Mouse (Mus musculus): ENCODE results near the gene Akap2. TPM values are rescaled to one million over a fixed set of nuclear protein-coding genes. Genes with fewer than 3 reads are reported as not detected.

Akap2 gene
- polyA plus RNA-seq, 1 experiment from 2014 or later = 17.7 TPM

- Histone ChIP-seq H3K9ac (no peak overlapping the region), H3K4me2 (no peak overlapping the region), H3K9me3 (no peaks in the 10 kb centered on the region), H3K27me3 (no peaks in the 10 kb centered on the region), H3K36me3 (no peaks in the 10 kb centered on the region), H3K4me3 (no peak overlapping the region), H3K4me1 (replicated peaks) (peaks cover 28% of the 10 kb centered on the region), H3K27ac (peak overlapping the region; percentile 8; the same call in 1 of the 2 replicates)
- no peak for ATAC-seq (ENCODE audit: low FRiP score)
- 55% methylated on average over 7 of the region's 7 CpGs for WGBS
Measured at GRCm38 (mm10) chr4:57832318-57832717, 114.9 kb downstream of the Akap2 start.

DNA sequence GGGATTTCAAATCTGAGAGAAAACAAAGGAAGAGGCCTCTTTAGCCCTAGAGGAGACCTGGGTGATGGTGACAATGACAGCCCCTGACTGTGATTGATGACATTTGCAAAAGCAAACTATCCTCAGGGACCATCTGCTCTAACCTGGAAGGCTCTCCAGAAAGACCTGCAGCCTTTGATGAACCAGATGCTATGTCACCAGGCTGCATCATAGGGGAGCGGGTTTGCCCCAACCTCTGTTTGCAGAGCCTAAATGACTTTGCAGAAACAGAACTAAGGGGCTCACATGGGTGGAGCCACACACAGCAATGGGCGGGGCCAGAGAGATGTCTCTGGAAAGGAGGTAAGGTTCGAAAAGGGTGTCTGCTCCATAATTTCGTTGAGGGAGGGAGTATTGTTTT is 115.6 kb downstream of the Akap2 start:
- WGBS = 61% methylated on average over 4 of the region's 4 CpGs
- Histone ChIP-seq H3K4me1 (replicated peaks) (peaks cover 28% of the 10 kb centered on the region), H3K4me2 (no peak overlapping the region), H3K9me3 (no peaks in the 10 kb centered on the region), H3K27ac (no peak overlapping the region), H3K9ac (no peak overlapping the region), H3K27me3 (no peaks in the 10 kb centered on the region), H3K4me3 (no peak overlapping the region), H3K36me3 (no peaks in the 10 kb centered on the region)
- peak; percentile 53 for ATAC-seq (ENCODE audit: low FRiP score)

GRCm38 (mm10) chr4:57834141-57834540 is 116.7 kb downstream of the Akap2 start:
- WGBS = 75% methylated on average over 4 of the region's 4 CpGs
- H3K9ac ChIP-seq = no peak overlapping the region
- no peak overlapping the region for H3K27ac ChIP-seq
- no peaks in the 10 kb centered on the region for H3K9me3 ChIP-seq
- H3K36me3 ChIP-seq = no peaks in the 10 kb centered on the region
- H3K27me3 ChIP-seq = no peaks in the 10 kb centered on the region
- no peak for ATAC-seq (ENCODE audit: low FRiP score)
- H3K4me3 ChIP-seq = no peak overlapping the region
- no peak overlapping the region for H3K4me2 ChIP-seq
- H3K4me1 ChIP-seq (replicated peaks) = peaks cover 28% of the 10 kb centered on the region

- H3K9me3 ChIP-seq = no peaks in the 10 kb centered on the region
- H3K4me1 ChIP-seq (replicated peaks) = peaks cover 14% of the 10 kb centered on the region
- no peak overlapping the region for H3K27ac ChIP-seq
- WGBS = 77% methylated on average over 9 of the region's 9 CpGs
- no peaks in the 10 kb centered on the region for H3K36me3 ChIP-seq
- H3K9ac ChIP-seq = no peak overlapping the region
- H3K27me3 ChIP-seq = no peaks in the 10 kb centered on the region
- H3K4me2 ChIP-seq = no peak overlapping the region
- ATAC-seq (ENCODE audit: low FRiP score) = no peak
- H3K4me3 ChIP-seq = no peak overlapping the region
Measured at GRCm38 (mm10) chr4:57837089-57837488, 119.6 kb downstream of the Akap2 start.

DNA sequence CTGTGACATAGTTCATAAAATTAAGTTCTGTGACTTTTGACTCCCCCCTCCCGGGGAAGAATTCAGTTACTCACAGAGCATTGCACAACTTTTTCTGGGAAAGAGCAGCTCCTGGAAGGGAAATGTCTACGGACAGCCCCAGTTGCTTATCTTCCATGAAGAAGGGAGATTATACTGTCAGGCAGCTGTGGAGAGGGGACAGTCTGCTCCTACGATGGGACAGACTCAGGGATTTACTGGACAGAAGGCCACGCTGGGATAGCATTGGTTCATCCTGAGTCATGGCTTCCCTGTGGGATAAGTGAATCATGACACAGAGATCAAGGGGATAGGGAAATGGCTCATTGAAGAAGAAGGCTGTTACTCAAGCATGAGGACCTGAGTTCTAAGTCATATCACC is 121.9 kb downstream of the Akap2 start:
- peaks cover 4% of the 10 kb centered on the region for H3K4me1 ChIP-seq (replicated peaks)
- no peak for ATAC-seq (ENCODE audit: low FRiP score)
- no peaks in the 10 kb centered on the region for H3K27me3 ChIP-seq
- H3K4me2 ChIP-seq = no peak overlapping the region
- H3K27ac ChIP-seq = no peak overlapping the region
- H3K36me3 ChIP-seq = no peaks in the 10 kb centered on the region
- H3K9me3 ChIP-seq = no peaks in the 10 kb centered on the region
- WGBS = 89% methylated on average over 4 of the region's 4 CpGs
- no peak overlapping the region for H3K4me3 ChIP-seq
- no peak overlapping the region for H3K9ac ChIP-seq

GRCm38 (mm10) chr4:57841911-57842310 is 124.5 kb downstream of the Akap2 start:
- H3K27ac ChIP-seq = no peak overlapping the region
- H3K27me3 ChIP-seq = no peaks in the 10 kb centered on the region
- H3K9me3 ChIP-seq = no peaks in the 10 kb centered on the region
- no peak overlapping the region for H3K4me3 ChIP-seq
- no peak overlapping the region for H3K4me2 ChIP-seq
- peaks cover 23% of the 10 kb centered on the region for H3K4me1 ChIP-seq (replicated peaks)
- H3K36me3 ChIP-seq = no peaks in the 10 kb centered on the region
- no peak for ATAC-seq (ENCODE audit: low FRiP score)
- H3K9ac ChIP-seq = no peak overlapping the region
- WGBS = 10% methylated on average over 1 of the region's 1 CpGs

DNA sequence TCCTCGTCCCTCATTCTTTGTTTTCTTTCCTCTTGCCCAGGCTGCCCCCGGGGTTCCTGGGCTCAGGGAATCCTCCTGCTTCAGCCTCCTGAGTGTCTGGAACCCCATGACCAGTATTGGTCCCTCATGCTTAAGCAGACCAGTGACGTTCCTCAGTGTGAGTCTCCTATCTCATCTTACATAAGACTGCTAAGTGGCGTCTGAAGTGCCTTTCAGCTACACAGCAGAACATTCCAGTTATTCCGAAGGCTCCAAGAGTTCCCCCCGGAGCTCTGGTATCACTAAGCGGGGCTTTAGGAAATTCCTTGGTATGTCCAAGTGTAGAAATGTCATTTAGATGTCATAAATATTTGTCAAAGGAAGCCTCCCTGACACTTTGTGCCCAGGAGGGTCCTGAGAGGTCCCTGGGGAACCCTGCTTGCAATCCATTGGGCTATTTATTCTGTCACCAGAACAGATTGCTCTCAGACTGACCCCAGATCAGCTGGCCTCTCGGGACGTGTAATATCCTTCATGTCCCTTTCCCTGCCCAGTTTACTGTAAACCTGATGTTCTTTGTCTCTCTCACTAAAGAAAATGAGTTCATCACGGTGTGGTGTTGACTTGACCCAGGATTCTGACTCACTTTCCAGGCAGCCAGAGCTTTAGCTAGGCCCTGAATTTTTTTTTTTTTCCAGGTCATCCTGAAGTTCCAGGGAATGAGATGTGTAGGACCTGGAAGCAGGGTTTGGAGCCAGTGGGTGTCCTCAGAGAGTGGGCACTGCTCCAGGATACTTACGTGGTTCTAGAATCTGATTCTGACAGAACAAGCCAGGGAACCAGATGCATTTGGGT is 125.2 kb downstream of the Akap2 start:
- Histone ChIP-seq H3K4me1 (replicated peaks) (peaks cover 31% of the 10 kb centered on the region), H3K4me2 (no peak overlapping the region), H3K9me3 (no peaks in the 10 kb centered on the region), H3K27me3 (no peaks in the 10 kb centered on the region), H3K27ac (no peak overlapping the region), H3K36me3 (no peaks in the 10 kb centered on the region), H3K4me3 (no peak overlapping the region), H3K9ac (no peak overlapping the region)
- 73% methylated on average over 11 of the region's 11 CpGs for WGBS
- no peak for ATAC-seq (ENCODE audit: low FRiP score)

DNA sequence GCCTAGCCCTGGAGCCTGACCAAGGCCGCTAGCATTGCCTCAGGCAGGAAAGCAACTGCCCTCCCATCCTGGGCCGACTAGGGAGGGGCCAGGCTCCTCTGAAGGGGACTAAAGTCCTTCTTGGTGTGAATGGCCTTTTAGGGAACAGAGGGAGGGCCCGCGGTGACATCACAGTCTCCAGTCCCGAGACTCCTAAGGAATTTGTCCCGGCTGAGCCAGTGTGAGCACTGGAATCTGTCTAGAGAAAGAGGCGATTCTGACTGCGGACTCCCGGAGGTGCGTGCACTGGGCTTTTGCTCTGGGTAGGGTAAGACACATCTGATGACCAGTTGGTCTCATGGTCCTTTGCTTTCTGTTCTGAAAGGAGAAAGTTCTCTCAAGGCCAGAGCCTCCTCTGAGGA is 127.6 kb downstream of the Akap2 start:
- Histone ChIP-seq H3K4me3 (peak overlapping the region; percentile 24), H3K4me1 (replicated peaks) (peaks cover 36% of the 10 kb centered on the region), H3K27ac (peak overlapping the region; percentile 82), H3K36me3 (no peaks in the 10 kb centered on the region), H3K9me3 (no peaks in the 10 kb centered on the region), H3K4me2 (peak overlapping the region; percentile 43), H3K9ac (peak overlapping the region; percentile 40), H3K27me3 (no peaks in the 10 kb centered on the region)
- 3% methylated on average over 10 of the region's 10 CpGs for WGBS
- peak; percentile 62 for ATAC-seq (ENCODE audit: low FRiP score)

DNA sequence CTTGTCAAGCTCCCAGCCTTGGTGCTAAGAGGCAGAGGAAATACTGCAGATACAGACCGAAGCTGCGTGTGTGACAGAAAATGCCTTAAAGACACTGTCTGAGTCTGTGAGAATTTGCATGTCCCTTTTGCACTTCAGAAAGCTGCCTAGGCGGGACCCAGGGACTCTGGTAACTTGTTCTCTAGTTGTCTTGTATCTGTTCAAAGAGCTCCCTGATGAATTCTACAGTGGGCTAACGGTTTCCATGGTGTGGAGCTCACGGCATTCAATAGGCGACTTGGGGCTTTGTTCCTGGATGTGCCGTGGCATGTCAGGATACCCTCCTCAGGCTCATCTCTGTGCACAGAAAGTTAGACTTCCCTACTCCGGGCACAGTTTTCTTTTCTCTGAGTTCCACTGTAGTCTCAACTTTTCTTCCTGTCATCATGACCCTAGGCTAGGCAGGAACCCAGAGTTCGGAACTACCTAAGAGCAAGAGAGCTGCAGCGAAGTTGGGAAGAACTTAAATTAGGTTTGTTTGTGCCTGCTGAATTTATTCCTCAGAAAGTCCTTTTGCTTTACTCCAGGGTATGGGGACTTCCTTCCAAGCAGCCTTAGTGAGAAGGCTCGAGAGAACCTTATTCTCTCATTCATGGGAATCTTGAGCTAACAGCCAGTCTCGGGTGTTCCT is 128.2 kb downstream of the Akap2 start:
- Histone ChIP-seq H3K4me3 (peak overlapping the region; percentile 24), H3K27ac (peak overlapping the region; percentile 82), H3K4me2 (peak overlapping the region; percentile 43), H3K9me3 (no peaks in the 10 kb centered on the region), H3K9ac (peak overlapping the region; percentile 40), H3K27me3 (no peaks in the 10 kb centered on the region), H3K4me1 (replicated peaks) (peaks cover 36% of the 10 kb centered on the region), H3K36me3 (no peaks in the 10 kb centered on the region)
- ATAC-seq (ENCODE audit: low FRiP score) = peak; percentile 18
- 9% methylated on average over 12 of the region's 12 CpGs for WGBS

DNA sequence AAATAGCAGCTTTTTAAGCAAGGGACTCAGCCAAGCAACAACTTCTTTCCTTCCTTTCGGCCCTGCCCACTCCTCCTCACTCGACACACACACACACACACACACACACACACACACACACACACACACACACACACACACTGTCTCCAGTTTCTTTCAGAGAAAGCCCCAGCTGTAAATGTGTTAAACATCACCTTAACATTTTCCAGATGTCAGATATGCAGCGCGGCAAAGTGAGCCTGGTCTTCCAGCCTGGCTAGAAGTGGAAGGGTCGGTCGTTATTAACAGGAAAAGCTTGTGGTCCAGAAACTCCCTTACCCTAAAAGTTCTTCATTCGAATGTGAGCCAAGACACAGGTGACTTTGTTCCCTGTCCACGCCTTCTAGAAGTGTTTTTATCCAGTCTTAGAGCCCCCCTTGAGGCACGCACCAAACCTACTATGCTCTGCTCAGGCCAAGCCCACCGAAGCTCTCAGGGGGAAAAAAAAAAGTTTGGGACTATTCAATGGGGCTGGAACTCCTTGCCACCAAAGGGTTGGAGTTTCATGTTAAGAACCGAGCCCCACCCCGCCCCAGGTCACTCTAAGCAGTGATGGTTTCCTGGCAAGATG is 129.0 kb downstream of the Akap2 start:
- no peak for ATAC-seq (ENCODE audit: low FRiP score)
- Histone ChIP-seq H3K4me3 (peak overlapping the region; percentile 24; the same call in 1 of the 2 replicates), H3K27me3 (no peaks in the 10 kb centered on the region), H3K4me2 (peak overlapping the region; percentile 43), H3K27ac (peak overlapping the region; percentile 82), H3K9me3 (no peaks in the 10 kb centered on the region), H3K4me1 (replicated peaks) (peaks cover 38% of the 10 kb centered on the region), H3K9ac (0 out of 2 replicates have a peak overlapping the region, but pooled peaks have one; percentile 40), H3K36me3 (no peaks in the 10 kb centered on the region)
- WGBS = 43% methylated on average over 11 of the region's 12 CpGs

GRCm38 (mm10) chr4:57846991-57847422 is 129.6 kb downstream of the Akap2 start:
- WGBS = 27% methylated on average over 8 of the region's 8 CpGs

GRCm38 (mm10) chr4:57847676-57848075 is 130.2 kb downstream of the Akap2 start:
- WGBS = 90% methylated on average over 3 of the region's 3 CpGs
- no peaks in the 10 kb centered on the region for H3K9me3 ChIP-seq
- peak overlapping the region; percentile 82 for H3K27ac ChIP-seq
- H3K4me1 ChIP-seq (replicated peaks) = peaks cover 44% of the 10 kb centered on the region
- no peaks in the 10 kb centered on the region for H3K36me3 ChIP-seq
- no peak overlapping the region for H3K9ac ChIP-seq
- H3K4me2 ChIP-seq = peak overlapping the region; percentile 43; the same call in 1 of the 2 replicates
- H3K27me3 ChIP-seq = no peaks in the 10 kb centered on the region
- no peak for ATAC-seq (ENCODE audit: low FRiP score)
- no peak overlapping the region for H3K4me3 ChIP-seq

More at GRCm38 (mm10) chr4:57846991-57847422, 129.6 kb downstream of the Akap2 start:
- H3K4me1 ChIP-seq (replicated peaks) = peaks cover 42% of the 10 kb centered on the region
- ATAC-seq (ENCODE audit: low FRiP score) = no peak
- peak overlapping the region; percentile 82 for H3K27ac ChIP-seq
- no peaks in the 10 kb centered on the region for H3K9me3 ChIP-seq
- H3K4me3 ChIP-seq = no peak overlapping the region
- H3K27me3 ChIP-seq = no peaks in the 10 kb centered on the region
- H3K36me3 ChIP-seq = no peaks in the 10 kb centered on the region
- H3K4me2 ChIP-seq = peak overlapping the region; percentile 43; the same call in 1 of the 2 replicates
- no peak overlapping the region for H3K9ac ChIP-seq

All from hindbrain, embryonic 13.5 days (tissue).